Mouse (Mus musculus) small intestine, adult 10 weeks (tissue): ENCODE data around the gene Duxbl3. TPM values are rescaled to one million over a fixed set of nuclear protein-coding genes. Genes with fewer than 3 reads are reported as not detected.

Experiments
- polyA plus RNA-seq: library from polyadenylated mRNA; stranded (reverse); fragments of 350-450 nt; fragmentation: Illumina TruSeq; extraction: RNeasy Lipid Tissue Mini Kit (QIAGEN cat#74804); gene quantifications from one replicate; pipeline ENCODE4 v1.2.3, GENCODE M21; 2014; ENCODE audit warnings: low replicate concordance

The Duxbl3 gene
- polyA plus RNA-seq = not detected

DNA sequence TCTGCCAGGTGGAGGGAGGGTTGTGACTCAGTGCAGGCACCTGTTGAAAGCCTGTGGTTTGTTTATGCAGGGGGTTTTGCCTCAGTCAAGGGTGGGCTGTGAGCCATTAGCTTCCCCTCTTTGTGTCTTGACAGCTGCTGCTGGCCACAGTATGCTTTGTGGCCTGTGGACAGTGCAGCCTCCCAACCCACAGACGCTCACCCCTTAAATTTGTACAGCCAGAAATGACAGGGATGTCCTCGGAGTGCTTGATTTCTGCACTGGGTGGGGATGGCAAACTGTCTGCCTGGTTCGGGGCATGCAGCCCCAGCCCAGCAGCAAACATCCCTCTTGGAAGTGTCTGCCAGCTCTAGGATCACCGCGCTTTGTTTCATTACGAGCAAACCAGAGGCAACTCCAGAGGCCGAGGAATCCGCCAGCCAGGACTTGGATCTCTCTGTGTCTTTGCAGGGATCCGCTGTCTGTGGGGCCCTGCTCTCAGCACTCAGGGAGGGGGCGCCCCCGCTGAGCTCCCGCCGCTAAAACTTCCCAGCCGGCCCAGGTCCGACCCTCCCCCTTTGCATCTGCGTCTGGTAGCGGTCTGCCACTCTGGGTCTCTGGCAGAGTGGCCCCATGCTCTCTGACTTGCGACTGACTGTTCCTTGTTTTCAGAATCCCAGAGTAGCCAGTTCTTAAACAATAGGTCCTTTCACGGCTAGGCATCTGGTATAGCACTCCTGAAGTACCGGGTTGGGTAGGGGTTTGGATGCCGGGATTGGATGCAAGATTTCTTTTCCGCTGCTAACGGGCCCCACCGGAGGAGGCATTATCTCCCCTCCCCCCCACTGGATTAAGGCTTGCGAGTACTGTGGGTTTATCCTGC lies at the start of gene Duxbl3:
Gene Duxbl3, plus strand, starts transcription at position 207 of the 862 bp plus-strand sequence.

Other genes starting within 250 kb of the Duxbl3 start
- 1.6 TPM for gene Gm9780, start 215.3 kb upstream of the Duxbl3 start, polyA plus RNA-seq
- not detected for gene Tmem254c, start 190.6 kb upstream of the Duxbl3 start, polyA plus RNA-seq
- gene Cphx2, start 176.4 kb upstream of the Duxbl3 start, polyA plus RNA-seq = not detected
- not detected for gene Cphx3, start 175.7 kb upstream of the Duxbl3 start, polyA plus RNA-seq
- gene Duxbl2, start 139.6 kb upstream of the Duxbl3 start, polyA plus RNA-seq = 0.48 TPM
- gene Plac9b, start 75.5 kb upstream of the Duxbl3 start, polyA plus RNA-seq = not detected
- 47.7 TPM for gene Tmem254b, start 50.9 kb upstream of the Duxbl3 start, polyA plus RNA-seq